Mouse (Mus musculus) MEL (cell line): Measurements from ENCODE around the gene Olfr12.
A peak's percentile ranks its signal among the peaks of the same experiment; 100 is the strongest.

Experiments used
- CTCF ChIP-seq, 3 experiments: IDR thresholded peaks in 2 of 3; conservative IDR thresholded peaks in 1 of 3; 2 replicates each; pipeline ENCODE4 v1.5.1; 2011 to 2012; ENCODE audit warnings: low read length in 3 of 3, low read depth in 2 of 3, mild to moderate bottlenecking in 2 of 3, improper control_type of control experiment in 1 of 3, inconsistent platforms in 1 of 3, mixed read lengths in 1 of 3, moderate library complexity in 1 of 3; ENCODE audit not compliant: control insufficient read depth in 1 of 3, insufficient read depth in 1 of 3, poor library complexity in 1 of 3, severe bottlenecking in 1 of 3
- E2F4 ChIP-seq: IDR thresholded peaks from 2 replicates; pipeline ENCODE4 v1.6.1; 2011; ENCODE audit warnings: low read depth, low read length, improper control_type of control experiment, borderline replicate concordance
- EP300 ChIP-seq, 2 experiments: IDR thresholded peaks; 2 replicates each; pipeline ENCODE4 v1.6.1; 2011; ENCODE audit warnings: improper control_type of control experiment in 2 of 2, low read length in 2 of 2, low read depth in 1 of 2, mild to moderate bottlenecking in 1 of 2
- HCFC1 ChIP-seq: IDR thresholded peaks from 2 replicates; pipeline ENCODE4 v1.6.1; 2012; ENCODE audit warnings: low read depth, mild to moderate bottlenecking, inconsistent platforms, low read length, improper control_type of control experiment, moderate library complexity
- JUND ChIP-seq: IDR thresholded peaks from 2 replicates; pipeline ENCODE4 v1.6.1; 2011; ENCODE audit warnings: low read depth, mild to moderate bottlenecking, improper control_type of control experiment, low read length
- MAX ChIP-seq: IDR thresholded peaks from 2 replicates; pipeline ENCODE4 v1.6.1; 2011; ENCODE audit warnings: low read length, improper control_type of control experiment
- POLR2A ChIP-seq, 2 experiments: IDR thresholded peaks; 2 replicates each; pipeline ENCODE4 v1.6.1; 2011 to 2012; ENCODE audit warnings: low read length in 2 of 2, mild to moderate bottlenecking in 2 of 2, control low read depth in 1 of 2, improper control_type of control experiment in 1 of 2, low read depth in 1 of 2, moderate library complexity in 1 of 2; ENCODE audit not compliant: control insufficient read depth in 1 of 2, insufficient read depth in 1 of 2, poor library complexity in 1 of 2
- RCOR1 ChIP-seq: IDR thresholded peaks from 2 replicates; pipeline ENCODE4 v1.6.1; 2012; ENCODE audit warnings: low read depth, mild to moderate bottlenecking, inconsistent platforms, low read length, improper control_type of control experiment
- TAL1 ChIP-seq: IDR thresholded peaks from 2 replicates; pipeline ENCODE4 v1.6.1; 2012; ENCODE audit warnings: mild to moderate bottlenecking, inconsistent platforms, low read length, moderate library complexity, mixed read lengths
- UBTF ChIP-seq: IDR thresholded peaks from 2 replicates; pipeline ENCODE4 v1.6.1; 2012; ENCODE audit warnings: low read depth, mild to moderate bottlenecking, inconsistent platforms, low read length, improper control_type of control experiment, moderate library complexity, borderline replicate concordance; ENCODE audit not compliant: insufficient read depth
- USF1 ChIP-seq: IDR thresholded peaks from 2 replicates; pipeline ENCODE4 v1.6.1; 2014; ENCODE audit warnings: low read depth, mild to moderate bottlenecking, inconsistent platforms, low read length, improper control_type of control experiment, moderate library complexity
- ZC3H11A ChIP-seq: IDR thresholded peaks from 2 replicates; pipeline ENCODE4 v1.6.1; 2012; ENCODE audit warnings: low read depth, mild to moderate bottlenecking, inconsistent platforms, low read length, improper control_type of control experiment
- ZKSCAN1 ChIP-seq: IDR thresholded peaks from 2 replicates; pipeline ENCODE4 v1.6.1; 2012; ENCODE audit warnings: low read depth, mild to moderate bottlenecking, inconsistent platforms, low read length, improper control_type of control experiment, moderate library complexity

DNA sequence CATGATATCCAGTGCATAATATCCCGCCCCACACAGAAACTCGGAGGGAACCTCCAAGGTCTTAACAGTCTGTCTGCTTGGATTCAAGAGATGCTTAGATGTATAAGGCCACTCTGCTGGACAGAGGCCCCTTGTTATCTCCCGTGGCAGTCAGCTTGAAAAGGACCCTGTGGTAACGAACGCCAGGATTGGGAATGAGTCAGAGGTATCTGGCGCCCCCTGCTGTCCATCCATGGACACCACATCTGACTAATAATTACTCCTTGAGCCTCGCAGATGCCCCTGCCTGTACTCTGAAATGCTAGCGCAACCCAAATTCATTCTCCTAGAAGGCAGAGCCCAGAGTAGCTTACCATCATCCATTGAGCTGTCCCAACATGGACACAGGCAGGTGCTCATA, 30.2 kb downstream of the Olfr12 start:
- TF ChIP-seq EP300 (IDR thresholded peaks at IDR 0.05; ENCODE audit: low read depth in 1 of 2, low read length in 2 of 2) (peak; percentile 49 to 61; a peak in 3 of 4 replicates), CTCF (IDR thresholded peaks at IDR 0.05 in 2 of 3, conservative IDR thresholded peaks at IDR 0.05 in 1 of 3; ENCODE audit: control insufficient read depth in 1 of 3, insufficient read depth in 1 of 3, low read depth in 2 of 3, low read length in 3 of 3, poor library complexity in 1 of 3, severe bottlenecking in 1 of 3) (peak; percentile 93 to 97 (median 96)), HCFC1 (peak; percentile 44; the same call in 1 of the 2 replicates), POLR2A (IDR thresholded peaks at IDR 0.05; ENCODE audit: control insufficient read depth in 1 of 2, insufficient read depth in 1 of 2, low read depth in 1 of 2, low read length in 2 of 2, poor library complexity in 1 of 2) (no peak), JUND (peak; percentile 87), ZC3H11A (peak; percentile 33; the same call in 1 of the 2 replicates), ZKSCAN1 (no peak), E2F4 (no peak), TAL1 (peak; percentile 44), USF1 (0 out of 2 replicates have a peak, but pooled peaks have one; percentile 28), RCOR1 (no peak), MAX (0 out of 2 replicates have a peak, but pooled peaks have one; percentile 31), UBTF (no peak)
